Mouse (Mus musculus): ENCODE measurements around the gene Helz. TPM values are rescaled to one million over a fixed set of nuclear protein-coding genes. Genes with fewer than 3 reads are reported as not detected.
"Not testable (repeated sequence)": the region's sequence is repeated elsewhere in the genome, so short reads cannot be mapped to it uniquely, and the experiment has no call there.

The Helz gene
- total RNA-seq (2015) (16.7 and 24.6 TPM in 2 replicates), total RNA-seq (2017) (16.3 and 19.3 TPM in 2 replicates)

DNA sequence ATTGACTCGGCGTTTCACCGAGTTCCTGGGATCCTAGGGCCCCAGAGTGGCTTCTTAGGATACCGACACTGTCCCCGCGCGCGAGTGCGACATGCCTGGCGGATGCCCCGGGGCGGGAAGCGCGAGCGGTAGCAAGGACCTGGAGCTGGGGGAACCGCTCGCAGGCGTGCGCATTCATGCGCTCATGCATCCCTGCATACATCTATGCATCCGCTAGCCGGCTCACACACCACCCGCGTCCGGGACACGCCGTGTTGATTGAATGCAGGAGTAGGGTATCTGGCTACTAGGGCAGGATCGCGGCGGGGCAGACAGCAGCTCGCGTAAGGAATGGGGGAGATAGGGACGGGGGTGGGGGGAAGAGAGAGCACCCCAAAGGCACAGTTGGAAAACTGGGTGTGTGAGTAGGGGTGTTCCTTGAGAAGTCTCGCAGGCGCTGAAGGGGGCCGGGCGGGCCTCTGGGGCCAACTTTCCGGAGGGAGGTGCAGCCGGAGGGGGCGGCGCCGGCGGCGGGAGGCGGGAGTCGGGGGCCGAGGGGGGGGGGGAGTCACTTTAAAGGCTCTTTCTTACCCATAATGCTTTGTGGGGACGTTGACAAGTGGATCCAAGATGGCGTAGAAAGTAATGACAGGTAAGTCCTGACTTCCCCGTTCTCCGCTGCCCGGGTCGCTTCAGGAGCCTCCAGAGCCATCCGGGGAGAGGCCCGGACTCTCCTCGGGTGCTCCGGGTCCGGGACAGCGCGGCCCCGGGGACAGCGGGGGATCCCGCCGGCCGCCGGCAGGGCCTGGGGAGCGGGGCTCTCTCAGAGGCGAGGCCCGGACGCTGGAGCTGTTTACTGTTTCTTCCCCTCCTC lies at the start of gene Helz:
Helz (plus strand) TSS at position 580 of the 853 bp plus-strand sequence.
- peak; percentile 78 for ATAC-seq (ENCODE audit: poor library complexity, severe bottlenecking)

DNA sequence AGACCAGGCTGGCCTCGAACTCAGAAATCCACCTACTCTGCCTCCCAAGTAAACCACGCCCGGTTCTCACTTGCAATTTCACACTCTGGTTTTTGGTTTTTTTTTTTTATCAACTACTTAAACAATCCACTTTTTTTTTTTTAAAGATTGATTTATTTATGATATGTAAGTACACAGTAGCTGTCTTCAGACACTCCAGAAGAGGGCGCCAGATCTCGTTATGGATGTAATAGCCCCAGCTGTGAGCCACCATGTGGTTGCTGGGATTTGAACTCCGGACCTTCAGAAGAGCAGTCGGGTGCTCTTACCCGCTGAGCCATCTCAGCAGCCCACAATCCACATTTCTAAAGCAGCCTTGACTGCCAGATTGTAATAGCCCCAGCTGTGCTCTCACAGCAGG lies 44.9 kb upstream of the Helz start:
- ATAC-seq (ENCODE audit: poor library complexity, severe bottlenecking), result no peak

DNA sequence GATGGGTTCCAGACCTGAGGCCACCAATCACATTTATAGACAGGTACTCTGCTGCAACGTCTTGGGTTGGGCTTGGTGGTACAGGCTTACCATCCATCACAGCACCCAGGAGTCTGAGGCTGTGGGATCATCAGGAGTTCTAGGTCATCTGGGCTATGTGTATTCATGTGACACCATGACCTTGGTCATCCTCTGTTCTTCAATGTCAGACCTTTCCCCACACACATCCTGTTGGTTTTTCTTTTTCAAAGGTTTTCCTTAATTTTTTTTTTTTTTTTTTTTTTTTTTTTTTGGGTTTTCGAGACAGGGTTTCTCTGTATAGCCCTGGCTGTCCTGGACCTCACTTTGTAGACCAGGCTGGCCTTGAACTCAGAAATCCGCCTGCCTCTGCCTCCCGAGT lies 43.4 kb upstream of the Helz start:
- not testable (repeated sequence) for ATAC-seq (ENCODE audit: poor library complexity, severe bottlenecking)

DNA sequence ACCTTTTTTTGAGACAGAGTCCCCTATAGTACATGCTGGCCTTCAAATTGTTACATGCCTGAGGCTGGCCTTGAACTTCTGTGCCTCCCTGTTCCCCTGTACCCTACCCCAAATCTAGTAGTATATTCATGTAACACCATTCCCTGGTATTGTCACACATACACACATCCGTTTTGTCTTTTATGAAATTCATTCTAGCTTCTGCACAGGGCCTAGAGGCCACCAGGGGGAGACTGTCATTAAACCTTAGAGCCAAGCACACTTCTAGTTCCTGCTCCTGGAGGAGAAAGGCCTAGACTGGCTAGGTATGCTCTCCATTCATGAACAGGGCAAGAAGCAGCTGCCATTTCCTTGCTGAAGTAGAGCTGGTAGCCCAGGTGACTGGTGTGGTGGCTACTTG lies 41.5 kb upstream of the Helz start:
- ATAC-seq (ENCODE audit: poor library complexity, severe bottlenecking), result peak; percentile 49; the same call in 1 of the 2 replicates

DNA sequence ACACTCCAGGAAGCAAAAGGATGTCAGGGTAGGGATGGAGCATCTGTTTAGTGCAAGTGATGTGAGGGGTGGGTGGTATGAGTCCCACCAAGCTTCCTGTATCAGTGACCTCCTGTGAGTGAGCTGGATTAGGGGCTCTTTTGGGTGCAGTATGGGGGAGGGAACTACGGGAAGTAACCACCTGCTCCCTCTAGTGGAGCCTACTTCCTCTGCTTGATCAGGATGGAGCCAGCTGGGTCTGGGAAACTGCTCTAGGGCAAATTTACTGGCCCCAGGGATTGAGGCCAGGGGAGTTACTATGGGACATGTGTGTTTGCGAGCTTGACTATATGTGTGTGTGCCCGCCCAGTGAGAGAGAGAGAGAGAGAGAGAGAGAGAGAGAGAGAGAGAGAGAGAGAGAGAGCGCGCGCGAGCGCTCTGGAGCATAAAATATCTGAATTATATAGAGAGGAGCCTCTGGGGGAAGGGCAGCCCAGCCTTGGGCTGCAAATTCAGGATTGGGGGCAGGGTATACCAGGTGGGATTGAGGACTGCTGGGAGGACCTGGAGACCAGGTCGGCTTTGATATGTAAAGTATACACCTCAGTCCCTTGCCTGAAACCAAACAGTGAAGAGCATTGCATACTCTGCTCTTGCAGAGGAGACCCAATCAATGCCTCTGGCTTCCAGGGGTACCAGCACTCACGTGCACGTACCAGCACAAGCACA lies 37.9 kb upstream of the Helz start:
- 0 out of 2 replicates have a peak, but pooled peaks have one; percentile 39 for ATAC-seq (ENCODE audit: poor library complexity, severe bottlenecking)

DNA sequence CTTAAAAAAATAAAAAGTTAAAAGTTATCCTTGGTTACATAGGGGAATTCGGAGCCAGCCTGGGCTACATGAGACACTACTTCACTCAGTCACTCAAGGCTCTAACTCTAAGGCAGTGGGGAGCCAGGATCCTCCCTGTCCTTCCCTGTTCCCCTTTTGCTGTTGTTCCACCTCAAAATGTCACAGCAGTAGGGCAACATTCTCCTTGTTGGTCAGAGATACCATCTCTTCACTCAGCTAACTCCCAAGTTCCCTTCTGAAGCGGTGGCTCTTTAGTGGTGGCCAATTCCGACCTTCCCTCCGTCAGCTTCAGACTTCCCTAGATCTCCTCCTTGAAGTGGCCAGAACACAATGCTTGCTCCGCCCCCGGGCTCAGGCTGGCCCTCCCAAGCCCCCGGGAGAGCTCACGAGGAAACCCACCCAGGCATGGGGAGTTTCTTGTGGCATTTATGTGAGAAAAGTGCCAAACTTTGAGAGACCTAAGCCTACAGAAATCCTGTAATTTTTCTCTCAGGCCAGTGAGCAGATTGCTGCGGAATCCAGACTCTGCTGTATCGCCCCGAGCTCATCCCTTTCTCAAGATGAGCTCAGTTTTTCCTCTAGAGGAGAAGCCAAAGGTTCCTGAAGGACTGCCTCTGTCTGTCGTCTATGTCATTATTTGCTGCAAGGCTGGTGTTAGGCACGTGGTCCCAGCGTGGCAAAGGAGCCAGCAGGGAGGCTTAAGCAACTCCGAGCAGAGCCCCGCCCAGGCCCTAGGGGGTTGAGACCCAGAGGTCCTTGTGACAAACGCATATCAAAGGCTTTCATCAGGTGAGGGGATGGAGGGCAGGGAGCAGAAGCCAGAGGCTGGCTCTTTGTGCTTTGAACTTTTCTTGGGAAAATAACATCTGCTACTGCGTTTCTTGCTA lies 37.1 kb upstream of the Helz start:
- peak; percentile 64 for ATAC-seq (ENCODE audit: poor library complexity, severe bottlenecking)

DNA sequence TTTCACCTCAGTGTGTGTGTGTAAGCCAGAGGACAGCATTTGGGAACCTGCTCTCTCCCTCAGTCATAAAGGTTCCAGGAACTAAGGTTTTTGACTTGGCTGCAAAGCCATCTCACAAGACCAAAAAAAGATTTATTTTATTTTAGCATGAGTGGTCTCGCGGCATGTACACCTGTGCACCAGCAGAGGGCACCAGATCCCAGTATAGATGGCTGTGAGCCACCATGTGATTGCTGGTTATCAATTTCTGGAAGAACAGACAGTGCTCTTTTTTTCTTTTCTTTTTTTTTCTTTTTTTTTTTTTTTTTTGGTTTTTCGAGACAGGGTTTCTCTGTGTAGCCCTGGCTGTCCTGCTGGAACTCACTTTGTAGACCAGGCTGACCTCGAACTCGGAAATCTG lies 35.8 kb upstream of the Helz start:
- ATAC-seq (ENCODE audit: poor library complexity, severe bottlenecking), result peak; percentile 69

DNA sequence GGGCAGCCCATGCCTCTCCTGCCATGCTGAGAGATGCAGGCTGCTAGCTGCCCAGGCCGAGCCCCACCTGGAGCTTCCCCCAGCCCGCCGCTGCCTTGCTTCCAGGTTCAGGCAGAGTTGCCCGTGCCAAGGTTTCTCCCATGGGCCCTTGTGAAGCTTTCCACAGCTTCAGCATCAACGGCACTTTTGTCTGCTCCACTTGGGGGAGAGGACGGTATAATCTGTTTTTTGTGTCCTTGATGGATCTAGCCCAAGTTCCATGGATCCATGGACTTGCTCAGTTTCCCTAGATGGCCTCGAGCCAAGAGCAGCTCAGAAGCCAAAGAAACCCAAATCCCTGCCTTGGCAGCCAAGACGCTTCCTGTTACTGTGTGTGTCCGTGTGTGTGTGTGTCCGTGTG lies 34.7 kb upstream of the Helz start:
- ATAC-seq (ENCODE audit: poor library complexity, severe bottlenecking), result no peak

DNA sequence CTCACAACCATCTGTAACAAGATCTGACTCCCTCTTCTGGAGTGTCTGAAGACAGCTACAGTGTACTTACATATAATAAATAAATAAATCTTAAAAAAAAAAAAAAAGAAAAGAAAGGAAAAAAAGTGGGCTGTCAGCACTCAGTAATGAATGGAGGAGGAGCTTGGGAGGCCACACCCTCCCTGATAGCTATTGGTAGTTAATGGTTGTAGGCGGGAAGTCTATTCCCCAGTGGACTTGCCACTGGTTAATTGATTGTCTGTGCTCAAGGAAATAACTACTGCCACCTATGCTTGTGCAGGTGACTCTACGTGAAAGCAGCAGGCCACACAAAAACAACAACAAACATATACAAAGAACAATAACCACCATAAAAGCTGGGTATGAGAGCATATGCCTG lies 31.3 kb upstream of the Helz start:
- no peak for ATAC-seq (ENCODE audit: poor library complexity, severe bottlenecking)

DNA sequence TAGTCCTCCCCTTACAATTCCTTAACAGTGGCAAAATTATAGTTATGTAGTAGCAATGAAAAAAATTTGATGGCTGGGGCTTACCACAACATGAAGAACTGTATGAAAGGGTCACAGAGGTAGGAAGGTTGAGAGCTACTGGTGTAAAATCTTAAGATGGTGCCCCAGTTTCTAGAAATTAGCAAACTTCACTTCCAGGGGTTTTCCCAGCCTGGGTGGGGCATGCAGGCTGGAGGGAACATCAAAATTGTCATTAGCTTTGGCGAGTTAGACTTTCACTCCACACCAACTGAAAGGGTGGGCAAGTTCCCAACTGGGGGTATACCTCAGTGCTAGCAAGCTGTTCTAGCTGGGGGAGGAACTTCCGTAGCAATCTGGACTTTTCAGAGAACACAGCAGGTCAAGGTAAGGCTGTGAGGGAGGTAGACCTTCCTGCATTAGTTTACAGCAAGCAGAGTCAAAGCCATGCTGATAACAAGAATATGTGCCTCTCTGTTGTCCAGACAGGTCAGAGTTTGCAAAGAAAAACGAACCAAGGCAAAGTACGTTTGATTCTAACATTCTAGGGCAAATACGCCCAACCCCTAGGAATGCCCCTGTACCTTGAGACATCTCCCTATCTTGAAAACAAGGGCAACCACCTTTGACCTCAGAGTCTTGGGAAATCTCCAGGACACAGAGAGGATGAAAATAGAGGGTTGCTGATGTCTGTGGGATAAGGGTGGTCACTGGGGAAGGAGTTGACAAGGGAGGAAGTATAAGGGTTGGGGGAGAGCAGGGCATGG lies 28.9 kb upstream of the Helz start:
- ATAC-seq (ENCODE audit: poor library complexity, severe bottlenecking), result no peak

DNA sequence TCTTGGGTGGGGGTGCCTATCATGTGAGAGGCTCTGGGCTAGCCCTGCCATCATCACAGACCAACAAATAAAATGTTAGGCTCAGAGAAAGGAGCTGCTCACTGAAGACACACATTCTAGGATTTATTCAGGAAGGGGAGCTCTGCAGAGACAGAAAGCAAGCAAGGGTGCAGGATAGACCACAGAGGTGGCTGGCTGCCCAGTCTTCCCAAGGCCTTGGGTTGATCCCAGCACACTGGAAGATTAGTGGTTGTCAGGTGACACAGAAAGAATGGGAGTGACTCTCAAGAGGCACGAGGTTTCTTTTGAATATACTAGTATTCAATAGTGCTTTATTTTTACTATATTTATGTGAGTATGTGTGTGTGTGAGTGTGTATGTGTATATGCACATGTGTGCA lies 26.6 kb upstream of the Helz start:
- no peak for ATAC-seq (ENCODE audit: poor library complexity, severe bottlenecking)

DNA sequence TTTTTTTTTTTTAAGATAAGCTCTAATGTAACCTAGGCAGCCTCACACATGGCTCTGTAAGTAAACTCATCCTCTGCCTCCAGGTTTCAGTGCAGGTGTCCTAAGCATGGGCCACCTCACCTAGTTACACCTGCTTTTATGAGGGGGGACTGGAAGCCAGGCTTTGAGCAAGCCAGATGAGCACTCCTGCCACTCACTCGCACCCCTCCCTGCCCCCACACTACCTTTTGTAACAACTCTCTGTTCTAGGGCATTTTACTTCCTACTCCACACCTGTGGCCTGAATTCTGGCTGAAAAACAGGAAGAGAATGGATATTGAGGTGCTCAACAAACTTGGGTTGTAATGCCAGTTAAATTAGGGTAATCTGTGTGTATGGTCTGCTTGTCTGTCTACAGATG lies 22.8 kb upstream of the Helz start:
- ATAC-seq (ENCODE audit: poor library complexity, severe bottlenecking), result no peak

DNA sequence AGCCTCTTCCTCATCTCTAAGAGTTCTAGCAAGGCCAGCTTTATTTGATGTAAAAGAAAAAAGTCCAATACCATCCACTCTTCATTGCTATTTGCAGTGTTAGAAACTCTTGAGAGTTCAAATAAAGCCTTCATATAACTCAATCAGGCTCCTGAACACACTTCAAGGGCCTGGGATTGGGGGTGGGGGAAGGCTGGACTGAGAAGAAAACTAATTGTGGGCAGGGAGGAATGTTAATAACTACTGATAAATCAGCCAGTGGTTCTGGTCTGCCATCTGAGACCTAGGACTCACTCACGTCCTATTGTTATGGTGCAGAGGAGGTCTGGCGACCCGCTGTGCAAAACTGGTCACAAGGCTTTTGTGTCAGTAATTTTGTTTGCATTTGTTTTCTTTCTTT lies 20.1 kb upstream of the Helz start:
- ATAC-seq (ENCODE audit: poor library complexity, severe bottlenecking), result no peak

DNA sequence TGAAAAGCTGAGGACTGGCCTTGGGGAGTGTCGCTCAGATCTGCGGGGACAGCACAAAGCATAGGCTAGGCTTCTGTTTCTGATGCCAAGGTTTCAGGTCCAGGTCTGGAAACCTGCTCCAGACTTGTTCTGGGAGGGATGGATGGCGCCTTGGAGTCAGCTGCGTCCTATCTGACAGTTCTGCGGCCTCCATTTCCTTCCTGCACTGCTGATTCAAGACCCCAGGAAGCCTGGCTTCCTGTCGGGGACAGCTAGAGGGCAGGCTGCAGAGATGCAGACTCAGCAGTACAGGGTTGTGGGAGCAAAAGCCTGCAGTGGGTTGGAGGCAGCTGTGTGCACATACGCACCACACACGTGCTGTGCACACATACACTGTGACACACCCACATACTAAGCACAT lies 18.4 kb upstream of the Helz start:
- peak; percentile 35 for ATAC-seq (ENCODE audit: poor library complexity, severe bottlenecking)

DNA sequence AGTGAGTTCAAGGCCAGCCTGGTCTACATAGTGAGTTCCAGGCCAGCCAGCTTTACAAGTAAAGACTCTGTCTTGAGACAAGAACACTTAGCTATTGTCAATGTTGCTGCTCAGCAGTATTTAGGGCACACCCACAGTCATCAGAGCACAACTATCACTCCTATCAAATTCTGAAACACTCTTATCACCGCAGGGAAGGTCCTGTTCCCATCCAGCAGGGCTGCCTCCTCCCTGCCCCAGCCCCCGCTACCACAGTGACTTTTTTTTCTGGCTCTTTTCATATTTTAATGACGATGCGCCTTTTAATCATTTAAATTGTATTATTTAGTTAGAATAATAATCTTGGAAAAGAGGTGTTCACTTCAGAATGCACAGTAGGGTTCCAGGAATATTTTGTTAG lies 16.3 kb upstream of the Helz start:
- ATAC-seq (ENCODE audit: poor library complexity, severe bottlenecking), result no peak

DNA sequence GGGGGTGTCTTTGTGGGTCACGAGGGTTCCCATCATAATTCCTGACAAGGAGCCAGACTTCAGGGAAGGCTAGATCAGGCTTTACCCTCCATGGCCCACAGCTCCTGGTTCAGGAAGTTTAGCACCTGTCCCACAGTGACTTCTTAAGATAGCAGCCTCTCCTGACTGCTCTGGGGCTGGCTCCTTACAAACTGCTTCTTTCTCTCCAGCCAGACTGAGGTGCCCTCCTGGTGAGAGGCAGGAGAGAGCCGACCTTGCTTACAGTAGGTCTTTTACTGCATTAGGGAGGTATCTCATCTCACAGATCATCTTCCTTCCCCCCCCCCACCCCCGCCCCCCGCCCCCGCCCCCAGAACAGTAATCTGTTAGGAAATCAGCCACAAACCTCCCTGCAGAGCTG lies 15.5 kb upstream of the Helz start:
- ATAC-seq (ENCODE audit: poor library complexity, severe bottlenecking), result no peak

DNA sequence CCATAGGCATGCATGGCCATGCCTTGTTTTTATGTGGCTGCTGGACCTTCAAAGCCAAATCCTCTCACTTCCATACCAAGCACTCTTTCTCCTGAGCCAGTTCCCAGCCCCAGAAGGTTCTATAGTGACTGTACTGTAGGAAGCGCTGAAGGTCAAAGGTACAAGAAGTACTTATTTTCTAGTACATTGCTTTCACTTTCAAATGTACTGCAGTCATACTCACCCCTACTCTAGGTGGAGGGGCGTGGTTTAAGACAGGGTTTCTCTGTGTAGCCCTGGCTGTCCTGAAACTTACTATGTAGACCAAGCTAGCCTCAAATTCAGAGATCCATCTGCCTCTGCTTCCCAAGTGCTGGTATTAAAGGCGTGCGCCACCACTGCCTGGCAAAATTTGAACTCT lies 8.7 kb upstream of the Helz start:
- no peak for ATAC-seq (ENCODE audit: poor library complexity, severe bottlenecking)

DNA sequence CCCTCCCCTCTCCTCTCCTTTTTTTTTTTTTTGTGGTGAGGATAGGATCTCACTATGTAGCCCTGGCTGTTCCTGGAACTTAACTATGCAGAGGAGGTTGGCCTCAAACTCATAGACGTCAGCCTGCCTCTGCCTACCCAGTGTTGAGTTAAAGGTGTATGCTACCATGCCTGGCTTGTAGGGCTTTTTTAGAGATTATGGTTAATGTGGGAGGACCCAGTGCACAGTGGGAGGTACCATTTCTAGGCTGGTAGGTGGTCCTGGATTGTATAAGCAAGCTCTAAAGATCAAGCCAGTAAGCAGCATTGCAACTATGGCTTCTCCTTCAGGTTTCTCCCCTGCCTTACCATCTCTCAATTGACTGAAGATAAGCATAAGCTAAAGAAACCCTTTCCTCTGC lies 7.4 kb upstream of the Helz start:
- no peak for ATAC-seq (ENCODE audit: poor library complexity, severe bottlenecking)

DNA sequence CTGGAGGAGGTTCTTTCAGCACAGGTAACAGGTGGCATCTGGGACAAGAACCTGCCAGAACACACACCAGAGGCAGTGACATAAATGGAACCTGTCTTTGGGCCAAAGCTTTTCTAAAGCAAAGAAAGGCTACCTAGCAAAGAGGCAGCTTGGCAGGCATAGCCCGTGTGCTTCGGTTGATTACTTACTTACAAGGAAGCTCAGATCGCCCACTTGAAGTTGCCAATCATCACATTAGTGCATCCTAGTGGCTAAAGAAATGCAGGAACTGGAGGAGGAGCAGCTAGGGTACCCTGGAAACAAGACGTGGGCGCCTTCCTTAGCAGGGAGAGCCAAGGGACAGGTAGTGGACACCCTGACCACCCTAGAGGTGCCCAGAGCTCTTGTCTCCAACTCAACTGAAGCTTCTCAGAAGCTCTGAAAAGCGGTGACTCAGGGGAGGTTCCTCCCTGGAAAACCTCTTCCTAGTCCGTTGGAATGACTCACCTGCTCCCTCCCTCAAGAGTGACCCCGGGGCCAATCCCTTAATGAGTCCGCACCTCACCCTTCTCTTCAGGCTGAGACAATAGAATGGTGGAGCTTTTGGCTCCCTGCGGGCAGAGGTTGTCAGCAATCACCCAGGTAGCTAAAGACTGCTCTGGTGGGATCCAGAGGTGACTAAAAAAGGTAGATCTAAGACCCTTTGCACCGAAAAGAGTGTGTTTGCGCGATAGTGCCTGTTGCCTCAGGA lies 1.8 kb upstream of the Helz start:
- ATAC-seq (ENCODE audit: poor library complexity, severe bottlenecking), result no peak

All from megakaryocyte, adult 5-6 weeks (primary cell).